Mouse (Mus musculus): ENCODE results near the gene Prpf19.
A peak's percentile ranks its signal among the peaks of the same experiment; 100 is the strongest.

- TF ChIP-seq CTCF (IDR thresholded peaks at IDR 0.05) (peak; percentile 20; the same call in 1 of the 2 replicates), POLR2A (IDR thresholded peaks at IDR 0.05; ENCODE audit: insufficient read depth, low read depth, low read length) (0 out of 2 replicates have a peak, but pooled peaks have one; percentile 9)
These were observed 10.1 kb downstream of the Prpf19 start for GRCm38 (mm10) chr19:10904927-10905727.
